In the genomic region with DNA sequence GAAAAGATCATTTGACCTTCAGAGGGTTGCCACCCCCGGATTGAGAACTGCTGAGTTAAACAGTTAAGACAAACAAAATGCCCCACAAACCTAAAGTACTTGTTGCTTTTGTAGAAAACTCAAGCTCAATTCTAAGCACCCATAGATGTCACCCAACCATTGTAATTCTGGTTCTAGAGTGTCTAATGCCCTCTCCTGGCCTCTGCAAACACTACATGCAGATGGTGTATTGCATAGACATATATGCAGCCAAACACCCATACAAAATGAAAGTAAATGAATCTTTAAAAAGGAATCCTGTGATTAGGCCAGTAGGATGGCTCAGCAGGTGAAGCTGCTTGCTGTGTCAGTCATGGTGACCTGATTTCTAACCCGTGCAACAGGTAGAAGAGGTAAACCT, we compare ENCODE assay signal across 8 mouse cellular contexts. TPM values are rescaled to one million over a fixed set of nuclear protein-coding genes. Genes with fewer than 3 reads are reported as not detected.
DNase-seq lines count a peak whose midpoint lies in the region; ATAC-seq lines count a peak whose summit lies in the region.

No protein-coding gene starts in this region.

- intact Hi-C loops in left cerebral cortex, postnatal 4 days (cut with DNase I): loop anchor here (10.0 kb wide), 1 partner anchor 928 kb away; no protein-coding TSS in a partner anchor

- ATAC-seq in granulocyte monocyte progenitor cell, adult 5-6 weeks (replicated peaks; ENCODE audit: poor library complexity, severe bottlenecking): peak; percentile 77

- peak; percentile 28 to 42 for DNase-seq in adrenal gland, postnatal 36 days
- no peak for DNase-seq in adrenal gland, adult 2 months
- DNase-seq in left cerebral cortex, postnatal 4 days: peak; percentile 11
- no peak for DNase-seq in left cerebral cortex, adult 8-10 months (ENCODE audit: low spot score in 2 of 2)
- DNase-seq in spleen, postnatal 36 days (ENCODE audit: low spot score in 2 of 2): peak; percentile 50 to 60
- DNase-seq in layer of hippocampus, adult 8-10 months (ENCODE audit: low spot score in 2 of 2): no peak
- no peak for DNase-seq in urinary bladder, postnatal 10 days (ENCODE audit: low spot score)

RNA-seq across cellular contexts. Expression of a gene that starts 8.6 kb away (rescaled TPM):
- 100 to 1,000 TPM; 137 to 199 TPM for total RNA-seq in adrenal gland, postnatal 36 days (2021)
- total RNA-seq in adrenal gland, adult 2 months (2021): 100 to 1,000 TPM; 125 to 194 TPM
- polyA plus RNA-seq in adrenal gland, adult 2 months (2012; rRNA removed): 20.5 and 31.1 TPM in 2 replicates
- total RNA-seq in left cerebral cortex, postnatal 4 days (2021): 100 to 1,000 TPM; 257 to 290 TPM
- 100 to 1,000 TPM; 130 to 147 (median 140) TPM for total RNA-seq in left cerebral cortex, adult 8-10 months (2022)
- total RNA-seq in granulocyte monocyte progenitor cell, adult 5-6 weeks (2014; fragmentation: Nextera tagmentation): 284 and 329 TPM in 2 replicates
- 441 and 484 TPM in 2 replicates for total RNA-seq in granulocyte monocyte progenitor cell, adult 5-6 weeks (2017)
- 10 to 100 TPM; 87.0 to 94.5 (median 92.4) TPM for total RNA-seq in layer of hippocampus, adult 8-10 months (2022)

Comparison
In these comparisons a context has a peak if more than half of its experiments do, and no peak if none do; other contexts are left out.
1. DNase-seq: peak in adrenal gland, postnatal 36 days (2 of 2), left cerebral cortex, postnatal 4 days (single experiment) and spleen, postnatal 36 days (2 of 2); none in adrenal gland, adult 2 months (single experiment), left cerebral cortex, adult 8-10 months (0 of 2), layer of hippocampus, adult 8-10 months (0 of 2) and urinary bladder, postnatal 10 days (single experiment).